Comparison of ENCODE assay signal across 8 mouse cellular contexts in genomic region chr9:75361699-75362098, GRCm38 (mm10). TPM values are rescaled to one million over a fixed set of nuclear protein-coding genes. Genes with fewer than 3 reads are reported as not detected.
DNase-seq lines count a peak whose midpoint lies in the region; ATAC-seq and TF ChIP-seq lines count a peak whose summit lies in the region.

No protein-coding gene starts in this region.

- H3K36me3 ChIP-seq in liver, adult 2 months (ENCODE audit: control insufficient read depth, insufficient read depth, low read length), result no peaks in the 10 kb centered on the region

- no peaks in the 10 kb centered on the region for H3K79me2 ChIP-seq in liver, adult 2 months (ENCODE audit: control insufficient read depth, insufficient read depth, low read length)

- 9% methylated on average over 5 of the region's 5 CpGs for WGBS in liver, adult 2 months

- H3K4me1 ChIP-seq in liver, adult 2 months (ENCODE audit: control insufficient read depth, insufficient read depth, low read length), result no peaks in the 10 kb centered on the region

- H3K27me3 ChIP-seq in liver, adult 2 months (ENCODE audit: control insufficient read depth, insufficient read depth, low read length), result no peaks in the 10 kb centered on the region

- ATAC-seq in erythroid progenitor cell, adult 5-6 weeks (replicated peaks; ENCODE audit: low FRiP score, poor library complexity, severe bottlenecking), result peak; percentile 79

- peak; percentile 93 for TF ChIP-seq CTCF in layer of hippocampus, adult 2 months (conservative IDR thresholded peaks at IDR 0.05)
- peak; percentile 77 for TF ChIP-seq CTCF in brain, embryonic 14.5 days (IDR thresholded peaks at IDR 0.05; ENCODE audit: borderline replicate concordance, extremely low read depth, insufficient read depth, insufficient read length)
- peak; percentile 70 for TF ChIP-seq CTCF in liver, adult 2 months (IDR thresholded peaks at IDR 0.05; ENCODE audit: low read depth, low read length)

- TF ChIP-seq POLR2A in brain, embryonic 14.5 days (IDR thresholded peaks at IDR 0.05; ENCODE audit: borderline replicate concordance, extremely low read depth, insufficient read depth, insufficient read length, poor library complexity, severe bottlenecking), result no peak
- TF ChIP-seq POLR2A in liver, adult 2 months (IDR thresholded peaks at IDR 0.05; ENCODE audit: extremely low read depth, insufficient read depth, low read length), result no peak

- no peak overlapping the region for H3K9ac ChIP-seq in liver, adult 2 months (ENCODE audit: low read depth, low read length)

- peak in 1 of 2 experiments; percentile 72 for DNase-seq in layer of hippocampus, adult 2 months (ENCODE audit: low spot score in 2 of 2)
- DNase-seq in layer of hippocampus, adult 9-10 months (ENCODE audit: low spot score), result no peak
- peak; percentile 65 for DNase-seq in brain, embryonic 14.5 days (ENCODE audit: low read depth)
- DNase-seq in induced T-regulatory cell, adult 2 months (ENCODE audit: low read depth), result peak; percentile 90
- DNase-seq in liver, adult 2 months (ENCODE audit: extremely low read depth, low read depth, low spot score), result peak; percentile 67
- peak; percentile 86 for DNase-seq in naive thymus-derived CD4-positive, alpha-beta T cell, adult 2 months (ENCODE audit: low read depth)
- DNase-seq in testis, postnatal 14 days (ENCODE audit: low spot score), result peak; percentile 59

- H3K27ac ChIP-seq in layer of hippocampus, adult 2 months, result no peak overlapping the region
- H3K27ac ChIP-seq in liver, adult 2 months (replicated peaks; ENCODE audit: insufficient read depth, low read depth, low read length), result no peak overlapping the region

- H3K4me3 ChIP-seq in layer of hippocampus, adult 2 months, result no peak overlapping the region
- no peak overlapping the region for H3K4me3 ChIP-seq in liver, adult 2 months (ENCODE audit: insufficient read depth, low read depth, low read length)

RNA-seq across cellular contexts. Expression of gene Bcl2l10, which starts 14.1 kb away (rescaled TPM):
- not detected for total RNA-seq in layer of hippocampus, adult 2 months (2021)
- polyA plus RNA-seq in brain, embryonic 14.5 days (2012; rRNA removed), result 0.05 and 0.08 TPM in 2 replicates
- total RNA-seq in erythroid progenitor cell, adult 5-6 weeks (2015; ENCODE audit: low replicate concordance), result not detected in 2 replicates
- not detected in 2 replicates for total RNA-seq in erythroid progenitor cell, adult 5-6 weeks (2017; ENCODE audit: low replicate concordance)
- not detected in 2 replicates for total RNA-seq in liver, adult 2 months (2014; rRNA removed)
- not detected in 2 replicates for polyA plus RNA-seq in liver, adult 2 months (2012; rRNA removed)

RNA-seq across cellular contexts. Expression of gene Mapk6, which starts 48.1 kb away (rescaled TPM):
- 10 to 100 TPM; 23.5 to 24.8 TPM for total RNA-seq in layer of hippocampus, adult 2 months (2021)
- polyA plus RNA-seq in brain, embryonic 14.5 days (2012; rRNA removed), result 69.1 and 117 TPM in 2 replicates
- total RNA-seq in erythroid progenitor cell, adult 5-6 weeks (2015; ENCODE audit: low replicate concordance), result 7.1 and 8.3 TPM in 2 replicates
- 4.1 and 6.8 TPM in 2 replicates for total RNA-seq in erythroid progenitor cell, adult 5-6 weeks (2017; ENCODE audit: low replicate concordance)
- total RNA-seq in liver, adult 2 months (2014; rRNA removed), result 21.1 and 21.2 TPM in 2 replicates
- 10.0 and 11.1 TPM in 2 replicates for polyA plus RNA-seq in liver, adult 2 months (2012; rRNA removed)

RNA-seq across cellular contexts. Expression of gene Gnb5, which starts 55.6 kb away (rescaled TPM):
- 100 to 1,000 TPM; 125 to 127 TPM for total RNA-seq in layer of hippocampus, adult 2 months (2021)
- 45.5 and 53.1 TPM in 2 replicates for polyA plus RNA-seq in brain, embryonic 14.5 days (2012; rRNA removed)
- total RNA-seq in erythroid progenitor cell, adult 5-6 weeks (2015; ENCODE audit: low replicate concordance), result not detected in 2 replicates
- total RNA-seq in erythroid progenitor cell, adult 5-6 weeks (2017; ENCODE audit: low replicate concordance), result 1.5 TPM in 1 of 2 replicates, not detected in the other
- 0.74 and 1.1 TPM in 2 replicates for total RNA-seq in liver, adult 2 months (2014; rRNA removed)
- 0.45 and 0.78 TPM in 2 replicates for polyA plus RNA-seq in liver, adult 2 months (2012; rRNA removed)

Comparison
In these comparisons a context has a peak if more than half of its experiments do, and no peak if none do; other contexts are left out.
1. RNA of gene Gnb5, which starts 55.6 kb away (total RNA-seq): 125 to 127 TPM in layer of hippocampus, adult 2 months; 0.74 to 1.1 TPM in liver, adult 2 months and 1.5 TPM in erythroid progenitor cell, adult 5-6 weeks; every median in the first group is over 10 times any median in the second.
2. Peak in every context shown above with its lines, with median percentiles within 50 percentile points of each other: CTCF ChIP-seq.